18 mouse cellular contexts compared by ENCODE assay signal in the genomic region with DNA sequence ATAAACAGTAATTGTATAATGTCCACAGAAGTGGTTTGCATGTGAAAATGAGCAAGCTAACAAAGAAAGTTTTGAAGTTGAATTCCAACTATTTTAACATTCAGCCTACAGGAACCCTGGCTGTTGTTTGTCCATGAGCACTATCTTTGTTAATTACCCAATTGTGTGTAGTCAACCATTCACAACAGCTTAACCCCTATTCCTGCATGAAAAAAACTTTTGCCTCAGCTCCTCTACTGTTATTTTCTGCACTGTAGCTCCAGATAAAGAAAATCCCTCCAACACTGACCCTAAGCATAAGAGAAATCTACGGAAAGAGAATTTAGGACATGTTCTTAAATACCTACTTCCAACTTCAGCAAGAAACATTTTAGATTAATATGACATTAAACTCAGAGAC.
"Had no signal": no experiment of that assay in that cellular context is flagged by ENCODE, and none has a peak within 500 bp of the region (broad histone marks: within the 10 kb centered on the region; RNA-seq: fewer than 3 reads in every experiment).

No protein-coding gene starts in this region.

- ATAC-seq: intestine, postnatal 0 days; liver, postnatal 0 days; lung, postnatal 0 days had no signal

- H3K9ac ChIP-seq: limb, embryonic 12.5 days; limb, embryonic 15.5 days; liver, embryonic 14.5 days; liver, postnatal 0 days; lung, embryonic 14.5 days; stomach, embryonic 15.5 days had no signal

- H3K9me3 ChIP-seq: limb, embryonic 12.5 days; limb, embryonic 15.5 days; stomach, embryonic 15.5 days had no signal

- H3K27ac ChIP-seq: kidney, postnatal 0 days; layer of hippocampus, adult 2 months; limb, embryonic 12.5 days; limb, embryonic 15.5 days; liver, embryonic 14.5 days; macrophage; stomach, embryonic 15.5 days had no signal

- H3K27me3 ChIP-seq: limb, embryonic 12.5 days; limb, embryonic 15.5 days; stomach, embryonic 15.5 days had no signal

- H3K4me3 ChIP-seq: layer of hippocampus, adult 2 months; limb, embryonic 12.5 days; limb, embryonic 15.5 days; stomach, embryonic 15.5 days had no signal

- H3K36me3 ChIP-seq: limb, embryonic 12.5 days; limb, embryonic 15.5 days; stomach, embryonic 15.5 days had no signal

- H3K4me2 ChIP-seq: limb, embryonic 12.5 days; limb, embryonic 15.5 days; liver, embryonic 11.5 days; lung, embryonic 14.5 days; stomach, embryonic 15.5 days had no signal

- DNase-seq: kidney, adult 2 months; kidney, postnatal 25 days; left cerebral cortex, postnatal 4 days; liver, postnatal 0 days; lung, embryonic 14.5 days; right cerebral cortex, postnatal 25 days; spleen, adult 18-20 months; thymus, postnatal 25 days had no signal

- H3K4me1 ChIP-seq: limb, embryonic 12.5 days; limb, embryonic 15.5 days; stomach, embryonic 15.5 days had no signal
